Mouse (Mus musculus) CD4-positive, CD25-positive, alpha-beta regulatory T cell, adult 4 months (primary cell): Measurements from ENCODE around the gene Nod1. TPM values are rescaled to one million over a fixed set of nuclear protein-coding genes. Genes with fewer than 3 reads are reported as not detected.

Source experiments
- ATAC-seq: one replicate; pipeline ENCODE4 v1.8.0; 2017
- polyA plus RNA-seq, 2 experiments: library from polyadenylated mRNA; unstranded; fragments of 100-300 nt; shearing (Covaris generic); gene quantifications; one replicate each; pipeline ENCODE4 v1.2.1; 2017

The Nod1 gene
- 10 to 100 TPM; 17.0 to 18.6 TPM for polyA plus RNA-seq

GRCm38 (mm10) chr6:54972111-54972928 is at the start of gene Nod1:
TSS of gene Nod1 (minus strand) at chr6:54972612.
- ATAC-seq, result peak; percentile 82

- no peak for ATAC-seq
These were observed 49.4 kb upstream of the Nod1 start for GRCm38 (mm10) chr6:55021806-55022205.

- no peak for ATAC-seq
These were observed 46.0 kb upstream of the Nod1 start for GRCm38 (mm10) chr6:55018417-55018816.

GRCm38 (mm10) chr6:55016710-55017583 is 44.5 kb upstream of the Nod1 start:
- peak; percentile 87 for ATAC-seq

GRCm38 (mm10) chr6:55016236-55016635 is 43.8 kb upstream of the Nod1 start:
- ATAC-seq, result peak; percentile 63

GRCm38 (mm10) chr6:55014184-55014583 is 41.8 kb upstream of the Nod1 start:
- ATAC-seq, result no peak

- ATAC-seq, result no peak
These were observed 40.1 kb upstream of the Nod1 start for GRCm38 (mm10) chr6:55012516-55012915.

GRCm38 (mm10) chr6:55010330-55011091 is 38.1 kb upstream of the Nod1 start:
- no peak for ATAC-seq

GRCm38 (mm10) chr6:55009391-55010230 is 37.2 kb upstream of the Nod1 start:
- ATAC-seq, result no peak

GRCm38 (mm10) chr6:55008401-55008800 is 36.0 kb upstream of the Nod1 start:
- no peak for ATAC-seq

GRCm38 (mm10) chr6:55003559-55003958 is 31.1 kb upstream of the Nod1 start:
- ATAC-seq, result no peak

- ATAC-seq, result no peak
These were observed 30.0 kb upstream of the Nod1 start for GRCm38 (mm10) chr6:55002438-55002837.

- no peak for ATAC-seq
These were observed 28.9 kb upstream of the Nod1 start for GRCm38 (mm10) chr6:55001320-55001719.

- ATAC-seq, result no peak
These were observed 25.3 kb upstream of the Nod1 start for GRCm38 (mm10) chr6:54997726-54998125.

- ATAC-seq, result no peak
These were observed 23.9 kb upstream of the Nod1 start for GRCm38 (mm10) chr6:54996361-54996760.

- ATAC-seq, result peak; percentile 99
These were observed 20.4 kb upstream of the Nod1 start, which contains the start of gene Ggct for GRCm38 (mm10) chr6:54992734-54993260. TSS of gene Ggct (minus strand) at chr6:54992950.

- no peak for ATAC-seq
These were observed 19.7 kb upstream of the Nod1 start for GRCm38 (mm10) chr6:54992141-54992540.

GRCm38 (mm10) chr6:54991189-54991588 is 18.8 kb upstream of the Nod1 start:
- no peak for ATAC-seq

- no peak for ATAC-seq
These were observed 15.7 kb upstream of the Nod1 start for GRCm38 (mm10) chr6:54988141-54988540.

GRCm38 (mm10) chr6:54984096-54984495 is 11.7 kb upstream of the Nod1 start:
- no peak for ATAC-seq

GRCm38 (mm10) chr6:54983526-54984050 is 11.2 kb upstream of the Nod1 start:
- no peak for ATAC-seq
